Mouse (Mus musculus) midbrain, embryonic 11.5 days (tissue): ENCODE measurements around the gene Tex14. TPM values are rescaled to one million over a fixed set of nuclear protein-coding genes. Genes with fewer than 3 reads are reported as not detected.
"Not testable (repeated sequence)": the region's sequence is repeated elsewhere in the genome, so short reads cannot be mapped to it uniquely, and the experiment has no call there.

Experiments used
- ATAC-seq: fragments of 200-750 bp; cut with Nextera tagmentation; 2 replicates; pipeline ENCODE4 v1.8.0; 2017; ENCODE audit warnings: moderate TSS enrichment, moderate library complexity; ENCODE audit not compliant: low FRiP score
- DNase-seq: peaks from one replicate; pipeline ENCODE4 v3.0.0; 2015; ENCODE audit warnings: low spot score; ENCODE audit errors: missing footprints
- H3K27ac ChIP-seq: fragments of 300-500 bp; sonication (generic); 2 replicates; pipeline ENCODE4 v1.5.1; 2014; ENCODE audit warnings: low read depth, low read length
- H3K27me3 ChIP-seq: fragments of 300-500 bp; sonication (generic); 2 replicates; pipeline ENCODE4 v1.6.1; 2014; ENCODE audit warnings: mild to moderate bottlenecking, low read length, moderate library complexity, mixed read lengths; ENCODE audit not compliant: control insufficient read depth, insufficient read depth
- H3K36me3 ChIP-seq: fragments of 300-500 bp; sonication (generic); 2 replicates; pipeline ENCODE4 v1.6.1; 2014; ENCODE audit warnings: mild to moderate bottlenecking, low read length, moderate library complexity, mixed read lengths; ENCODE audit not compliant: control insufficient read depth, insufficient read depth
- H3K4me1 ChIP-seq: fragments of 300-500 bp; sonication (generic); 2 replicates; pipeline ENCODE4 v1.6.1; 2014; ENCODE audit warnings: low read length; ENCODE audit not compliant: control insufficient read depth, insufficient read depth
- H3K4me2 ChIP-seq: fragments of 300-500 bp; sonication (generic); 2 replicates; pipeline ENCODE4 v1.6.1; 2014; ENCODE audit warnings: mild to moderate bottlenecking, moderate library complexity
- H3K4me3 ChIP-seq: fragments of 300-500 bp; sonication (generic); 2 replicates; pipeline ENCODE4 v1.5.1; 2014; ENCODE audit warnings: low read depth, low read length
- H3K9ac ChIP-seq: fragments of 300-500 bp; sonication (generic); 2 replicates; pipeline ENCODE4 v1.6.1; 2014; ENCODE audit warnings: low read length
- H3K9me3 ChIP-seq: fragments of 300-500 bp; sonication (generic); 2 replicates; pipeline ENCODE4 v1.6.1; 2016; ENCODE audit warnings: low read length; ENCODE audit not compliant: control insufficient read depth
- WGBS: fragments of 180-500 bp; shearing (Covaris S2); extraction: QIAGEN DNeasy Blood & Tissue Kit; methylation state at CpG from one replicate; pipeline ENCODE4 v1.1.7; 2014; 5-methylcytosine and 5-hydroxymethylcytosine counted together
- polyA plus RNA-seq: library from polyadenylated mRNA; unstranded; fragments of >200 nt; fragmentation: Nextera tagmentation; extraction: Ambion mirVana; gene quantifications from 2 replicates; pipeline ENCODE4 v1.2.1, GENCODE M21; 2014

Tex14 gene
- polyA plus RNA-seq, 1 experiment from 2014 or later = 0.30 TPM

DNA sequence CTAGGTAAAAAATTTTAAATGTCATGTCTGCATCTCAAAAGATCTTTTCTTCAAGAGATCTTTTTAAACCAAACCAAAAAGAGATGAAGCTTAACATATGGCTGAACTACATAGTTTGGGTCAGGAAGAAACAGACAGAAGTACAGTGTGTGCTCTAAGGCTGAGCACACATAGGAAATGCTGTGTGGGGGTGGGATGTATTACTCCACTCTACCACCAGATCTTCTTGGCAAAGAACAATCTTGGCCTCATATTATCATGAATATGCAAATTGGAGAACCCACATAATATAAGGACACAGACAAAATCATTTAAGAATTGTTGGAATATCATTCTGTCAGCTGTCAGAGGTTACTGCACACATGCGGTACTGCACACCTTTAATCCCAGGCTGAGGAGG is 19.2 kb upstream of the Tex14 start:
- no peak overlapping the region for H3K9ac ChIP-seq
- no peaks in the 10 kb centered on the region for H3K27me3 ChIP-seq
- 97% methylated on average over 1 of the region's 1 CpGs for WGBS
- H3K4me2 ChIP-seq = no peak overlapping the region
- H3K27ac ChIP-seq = no peak overlapping the region
- no peaks in the 10 kb centered on the region for H3K36me3 ChIP-seq
- no peak overlapping the region for H3K4me3 ChIP-seq
- no peaks in the 10 kb centered on the region for H3K4me1 ChIP-seq
- H3K9me3 ChIP-seq = no peaks in the 10 kb centered on the region
- no peak for DNase-seq
- no peak for ATAC-seq

GRCm38 (mm10) chr11:87393855-87394254 is 11.0 kb upstream of the Tex14 start:
- 66% methylated on average over 1 of the region's 1 CpGs for WGBS
- no peak overlapping the region for H3K9ac ChIP-seq
- H3K27ac ChIP-seq = no peak overlapping the region
- no peaks in the 10 kb centered on the region for H3K27me3 ChIP-seq
- no peaks in the 10 kb centered on the region for H3K36me3 ChIP-seq
- DNase-seq (peak; percentile 88), ATAC-seq (no peak)
- no peak overlapping the region for H3K4me3 ChIP-seq
- H3K4me1 ChIP-seq = no peaks in the 10 kb centered on the region
- H3K4me2 ChIP-seq = no peak overlapping the region
- no peaks in the 10 kb centered on the region for H3K9me3 ChIP-seq

DNA sequence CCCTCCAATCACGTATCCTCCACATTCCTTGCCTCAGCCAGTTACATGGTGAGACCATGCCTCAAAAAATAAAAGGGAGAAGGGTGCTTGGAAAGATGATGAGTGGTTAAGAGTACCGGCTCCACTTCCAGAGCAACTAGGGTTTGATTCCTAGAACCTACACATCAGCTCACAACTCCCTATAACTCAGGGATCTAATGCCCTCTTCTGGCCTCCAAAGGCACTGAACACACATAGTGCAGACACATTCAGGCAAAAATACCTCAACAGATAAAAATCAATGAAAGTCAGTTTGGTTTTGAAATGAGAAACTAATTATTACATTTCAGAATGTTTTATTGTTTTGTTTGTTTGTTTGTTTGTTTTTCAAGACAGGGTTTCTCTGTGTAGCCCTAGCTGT is 6.5 kb upstream of the Tex14 start:
- Histone ChIP-seq H3K36me3 (no peaks in the 10 kb centered on the region; the same call in 1 of the 2 replicates), H3K4me2 (no peak overlapping the region), H3K4me3 (no peak overlapping the region)

DNA sequence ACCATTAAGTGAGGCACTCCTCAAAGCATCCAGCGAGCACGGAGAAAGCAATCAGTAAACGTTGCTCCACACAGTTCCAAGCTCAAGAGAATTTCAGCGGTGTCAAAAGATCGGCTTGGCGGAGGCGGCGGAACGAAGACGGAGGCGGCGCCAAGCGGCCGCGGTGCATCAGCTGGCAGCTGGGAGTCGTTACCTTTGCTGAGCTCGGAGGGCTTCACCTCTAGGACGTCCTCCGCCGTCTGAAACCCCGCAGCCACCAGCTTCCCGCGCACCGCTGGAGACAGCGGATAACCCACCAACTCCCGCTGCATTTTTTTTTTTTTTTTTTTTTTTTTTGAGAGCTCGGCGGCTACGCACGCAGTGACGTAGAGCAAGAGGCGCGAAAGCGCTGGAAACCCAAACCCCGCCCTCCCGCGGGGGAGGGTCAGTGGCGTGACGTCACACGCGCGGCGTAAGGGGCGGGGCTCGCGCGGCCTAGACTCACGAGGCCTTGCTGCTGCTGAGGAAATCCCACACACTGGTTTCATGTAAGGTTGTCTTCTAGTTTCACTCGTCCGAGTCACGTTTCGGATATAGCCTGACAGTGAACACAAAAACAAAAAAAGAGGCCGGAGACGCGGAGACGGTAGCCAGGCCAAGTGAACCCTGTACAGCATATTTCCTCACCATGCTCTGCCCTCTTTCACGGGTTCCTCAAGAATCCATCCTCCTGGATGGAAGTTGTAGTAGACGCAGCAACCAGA is 583 bp upstream of the Tex14 start:
- peak; percentile 90 for ATAC-seq

More for the DNA sequence above, 6.5 kb upstream of the Tex14 start:
- Histone ChIP-seq H3K9ac (no peak overlapping the region), H3K9me3 (no peaks in the 10 kb centered on the region), H3K27ac (no peak overlapping the region), H3K4me1 (no peaks in the 10 kb centered on the region), H3K27me3 (no peaks in the 10 kb centered on the region)
- WGBS = 98% methylated on average over 2 of the region's 2 CpGs
- no peak for DNase-seq
- no peak for ATAC-seq

DNA sequence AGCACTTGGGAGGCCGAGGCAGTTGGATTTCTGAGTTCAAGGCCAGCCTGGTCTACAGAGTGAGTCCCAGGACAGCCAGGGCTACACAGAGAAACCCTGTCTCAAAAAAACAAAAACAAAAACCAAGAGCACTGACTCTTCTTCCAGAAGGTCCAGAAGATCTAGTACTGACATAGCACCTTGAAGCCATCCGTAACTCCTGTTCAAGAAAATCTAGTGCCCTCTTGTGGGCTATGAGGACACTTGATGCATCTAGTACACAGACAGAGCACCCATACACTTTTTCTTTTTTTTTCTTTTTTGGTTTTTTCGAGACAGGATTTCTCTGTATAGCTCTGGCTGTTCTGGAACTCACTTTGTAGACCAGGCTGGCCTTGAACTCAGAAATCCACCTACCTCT is 8.5 kb downstream of the Tex14 start:
- H3K9ac ChIP-seq, H3K36me3 ChIP-seq, H3K4me3 ChIP-seq, H3K27me3 ChIP-seq, H3K27ac ChIP-seq, H3K9me3 ChIP-seq, ATAC-seq, H3K4me1 ChIP-seq, H3K4me2 ChIP-seq: not testable (repeated sequence)
- peak; percentile 59 for DNase-seq
- 71% methylated on average over 3 of the region's 3 CpGs for WGBS

More for the DNA sequence above, 583 bp upstream of the Tex14 start:
- peak overlapping the region; percentile 53 for H3K4me2 ChIP-seq
- peak; percentile 100 for DNase-seq
- H3K27me3 ChIP-seq = no peaks in the 10 kb centered on the region
- H3K9ac ChIP-seq = peak overlapping the region; percentile 83
- peak overlapping the region; percentile 79 for H3K27ac ChIP-seq
- WGBS = 2% methylated on average over 56 of the region's 58 CpGs
- no peaks in the 10 kb centered on the region; the same call in 1 of the 2 replicates for H3K36me3 ChIP-seq
- no peaks in the 10 kb centered on the region for H3K9me3 ChIP-seq
- peaks cover 4% of the 10 kb centered on the region for H3K4me1 ChIP-seq
- peak overlapping the region; percentile 56 for H3K4me3 ChIP-seq

DNA sequence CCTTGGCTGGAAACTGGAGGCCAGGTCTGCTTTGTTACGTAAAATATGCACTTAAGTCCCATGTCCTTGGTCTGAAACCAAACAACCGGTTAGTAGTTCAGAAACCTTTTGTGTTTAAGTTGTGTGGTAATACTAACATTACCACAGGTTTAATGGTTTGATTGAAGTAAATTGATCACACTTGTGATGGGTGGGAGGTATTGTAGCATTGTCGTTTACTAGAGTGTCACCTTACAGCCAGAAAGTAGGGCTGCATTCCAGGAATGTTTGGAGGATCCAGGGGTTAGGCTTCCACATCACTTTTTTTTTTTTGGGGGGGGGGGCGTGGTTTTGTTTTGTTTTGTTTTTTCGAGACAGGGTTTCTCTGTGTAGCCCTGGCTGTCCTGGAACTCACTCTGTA is 11.3 kb downstream of the Tex14 start:
- H3K4me3 ChIP-seq = no peak overlapping the region
- WGBS = 52% methylated on average over 5 of the region's 5 CpGs
- ATAC-seq (no peak), DNase-seq (peak; percentile 35)
- no peak overlapping the region for H3K27ac ChIP-seq
- H3K36me3 ChIP-seq = no peaks in the 10 kb centered on the region
- no peaks in the 10 kb centered on the region for H3K27me3 ChIP-seq
- no peaks in the 10 kb centered on the region for H3K4me1 ChIP-seq
- no peak overlapping the region for H3K4me2 ChIP-seq
- no peaks in the 10 kb centered on the region for H3K9me3 ChIP-seq
- H3K9ac ChIP-seq = no peak overlapping the region

DNA sequence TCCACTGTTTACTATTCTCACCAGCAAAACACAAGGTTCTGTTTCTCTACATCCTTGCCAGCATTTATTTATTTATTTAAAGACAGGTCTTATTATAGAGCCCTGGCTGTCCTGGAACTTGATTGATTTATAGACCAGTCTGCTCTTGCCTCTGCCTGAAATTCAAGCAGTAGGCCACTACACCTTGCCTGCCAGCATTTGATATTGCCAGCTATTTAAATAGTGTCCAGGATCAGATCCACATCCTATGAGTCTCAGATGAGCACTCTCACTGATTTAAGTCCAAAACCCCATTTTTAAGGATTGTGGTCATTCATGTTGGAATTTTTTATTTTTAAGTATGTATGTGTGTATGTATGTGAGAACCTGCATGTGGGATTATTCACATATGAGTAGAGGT is 16.0 kb downstream of the Tex14 start:
- Histone ChIP-seq H3K9me3 (no peaks in the 10 kb centered on the region), H3K4me1 (peaks cover 6% of the 10 kb centered on the region; the same call in 1 of the 2 replicates), H3K27ac (no peak overlapping the region), H3K4me3 (no peak overlapping the region), H3K27me3 (no peaks in the 10 kb centered on the region), H3K4me2 (no peak overlapping the region), H3K36me3 (no peaks in the 10 kb centered on the region), H3K9ac (no peak overlapping the region)
- DNase-seq (peak; percentile 76), ATAC-seq (no peak)

DNA sequence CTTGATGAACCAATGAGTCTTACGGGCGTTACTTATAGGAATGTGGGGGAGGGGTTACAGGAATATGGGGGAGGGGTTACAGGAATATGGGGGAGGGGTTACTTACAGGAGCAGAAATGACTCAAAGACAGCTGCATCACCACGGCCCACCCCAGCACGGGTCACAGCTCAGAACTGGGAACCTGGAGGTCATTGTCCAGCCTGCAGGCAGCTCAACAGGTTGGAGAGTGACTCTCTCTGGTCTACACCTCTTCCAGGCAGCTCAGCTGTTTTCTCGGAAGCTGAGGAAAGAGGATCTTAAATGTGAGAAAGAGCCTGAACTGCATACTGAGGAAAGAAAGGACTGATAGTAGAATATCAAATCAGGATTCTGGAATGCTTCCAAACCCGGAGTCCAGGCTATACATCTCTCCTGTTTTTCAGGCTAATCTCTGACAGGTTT is 16.9 kb downstream of the Tex14 start:
- Histone ChIP-seq H3K4me2 (peak overlapping the region; percentile 46), H3K4me3 (peak overlapping the region; percentile 24; the same call in 1 of the 2 replicates), H3K9ac (peak overlapping the region; percentile 58), H3K36me3 (no peaks in the 10 kb centered on the region), H3K9me3 (no peaks in the 10 kb centered on the region), H3K27me3 (no peaks in the 10 kb centered on the region), H3K4me1 (peaks cover 6% of the 10 kb centered on the region; the same call in 1 of the 2 replicates), H3K27ac (peak overlapping the region; percentile 58; the same call in 1 of the 2 replicates)
- ATAC-seq = no peak
- peak; percentile 87 for DNase-seq
- WGBS = 43% methylated on average over 6 of the region's 6 CpGs

DNA sequence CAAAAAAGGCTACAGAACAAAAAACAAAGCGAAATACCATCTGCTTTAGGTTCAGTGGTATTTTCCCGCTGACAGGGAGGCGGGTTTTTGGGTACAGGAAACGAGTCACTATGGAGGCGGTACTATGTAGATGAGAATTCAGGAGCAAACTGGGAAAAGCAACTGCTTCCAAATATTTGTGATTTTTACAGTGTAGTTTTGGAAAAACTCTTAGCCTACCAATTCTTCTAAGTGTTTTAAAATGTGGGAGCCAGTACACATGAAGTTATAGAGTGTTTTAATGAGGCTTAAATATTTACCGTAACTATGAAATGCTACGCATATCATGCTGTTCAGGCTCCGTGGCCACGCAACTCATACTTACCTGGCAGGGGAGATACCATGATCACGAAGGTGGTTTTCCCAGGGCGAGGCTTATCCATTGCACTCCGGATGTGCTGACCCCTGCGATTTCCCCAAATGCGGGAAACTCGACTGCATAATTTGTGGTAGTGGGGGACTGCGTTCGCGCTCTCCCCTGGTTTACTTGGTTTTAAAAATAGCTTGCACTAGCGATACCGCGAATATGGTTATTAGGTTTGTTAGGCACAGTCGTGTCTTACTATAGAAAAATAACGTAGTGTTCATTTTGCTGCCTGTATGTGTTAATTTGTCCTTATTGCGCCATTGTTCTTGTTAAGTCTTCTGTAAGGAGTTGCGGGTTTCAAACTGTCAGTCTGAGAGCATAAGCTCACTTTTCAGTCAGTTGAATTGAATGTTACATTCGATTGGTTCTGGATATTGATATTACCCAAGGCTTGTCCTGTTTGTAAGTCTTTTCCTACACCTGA is 17.9 kb downstream of the Tex14 start:
- Histone ChIP-seq H3K4me1 (peaks cover 6% of the 10 kb centered on the region; the same call in 1 of the 2 replicates), H3K9me3 (no peaks in the 10 kb centered on the region), H3K27ac (peak overlapping the region; percentile 61; the same call in 1 of the 2 replicates), H3K27me3 (no peaks in the 10 kb centered on the region), H3K4me2 (peak overlapping the region; percentile 46), H3K4me3 (peak overlapping the region; percentile 24), H3K36me3 (no peaks in the 10 kb centered on the region), H3K9ac (peak overlapping the region; percentile 58)
- under 1% methylated on average over 25 of the region's 26 CpGs for WGBS
- ATAC-seq (peak; percentile 83), DNase-seq (peak; percentile 97)
